Mouse (Mus musculus): Measurements from ENCODE around the gene Ncl. TPM values are rescaled to one million over a fixed set of nuclear protein-coding genes. Genes with fewer than 3 reads are reported as not detected.

The Ncl gene
- polyA plus RNA-seq, 1 experiment from 2014 or later: 644 TPM

- Histone ChIP-seq H3K4me3 (no peak overlapping the region), H3K36me3 (replicated peaks) (peaks cover 14% of the 10 kb centered on the region), H3K4me1 (peaks cover 57% of the 10 kb centered on the region), H3K9me3 (peaks cover 7% of the 10 kb centered on the region; the same call in 1 of the 2 replicates), H3K27ac (no peak overlapping the region), H3K27me3 (ENCODE audit: poor library complexity, severe bottlenecking) (peaks cover 66% of the 10 kb centered on the region)
- DNase-seq (ENCODE audit: extremely low spot score, low spot score): no peak
- 89% methylated on average over 3 of the region's 3 CpGs for WGBS
Observed at GRCm38 (mm10) chr1:86306686-86307085, 52.5 kb downstream of the Ncl start.

GRCm38 (mm10) chr1:86303873-86304250, 55.3 kb downstream of the Ncl start:
- peaks cover 85% of the 10 kb centered on the region for H3K27me3 ChIP-seq (ENCODE audit: poor library complexity, severe bottlenecking)
- peaks cover 7% of the 10 kb centered on the region; the same call in 1 of the 2 replicates for H3K9me3 ChIP-seq
- DNase-seq (ENCODE audit: extremely low spot score, low spot score): no peak
- peaks cover 56% of the 10 kb centered on the region for H3K4me1 ChIP-seq
- peak overlapping the region; percentile 74 for H3K4me3 ChIP-seq
- peaks cover 14% of the 10 kb centered on the region for H3K36me3 ChIP-seq (replicated peaks)
- H3K27ac ChIP-seq: peak overlapping the region; percentile 81
- WGBS: 3% methylated on average over 16 of the region's 16 CpGs

GRCm38 (mm10) chr1:86303063-86303872, 55.9 kb downstream of the Ncl start:
- peak; percentile 77 for DNase-seq (ENCODE audit: extremely low spot score, low spot score)
- under 1% methylated on average over 65 of the region's 65 CpGs for WGBS
- H3K4me1 ChIP-seq: peaks cover 50% of the 10 kb centered on the region
- peaks cover 7% of the 10 kb centered on the region; the same call in 1 of the 2 replicates for H3K9me3 ChIP-seq
- H3K36me3 ChIP-seq (replicated peaks): peaks cover 14% of the 10 kb centered on the region
- peak overlapping the region; percentile 74 for H3K4me3 ChIP-seq
- H3K27me3 ChIP-seq (ENCODE audit: poor library complexity, severe bottlenecking): peaks cover 90% of the 10 kb centered on the region
- peak overlapping the region; percentile 81 for H3K27ac ChIP-seq

GRCm38 (mm10) chr1:86302532-86302931, 56.7 kb downstream of the Ncl start, which contains the start of gene B3gnt7:
TSS of gene B3gnt7 (plus strand) at chr1:86302832.
- Histone ChIP-seq H3K4me1 (peaks cover 43% of the 10 kb centered on the region), H3K4me3 (peak within 1 kb of the TSS; percentile 74), H3K9me3 (peaks cover 7% of the 10 kb centered on the region; the same call in 1 of the 2 replicates), H3K27me3 (ENCODE audit: poor library complexity, severe bottlenecking) (peaks cover 98% of the 10 kb centered on the region), H3K36me3 (replicated peaks) (peaks cover 14% of the 10 kb centered on the region), H3K27ac (peak within 1 kb of the TSS; percentile 81)
- no peak for DNase-seq (ENCODE audit: extremely low spot score, low spot score)
- WGBS: 16% methylated on average over 6 of the region's 6 CpGs

GRCm38 (mm10) chr1:86301221-86302091, 57.7 kb downstream of the Ncl start:
- H3K36me3 ChIP-seq (replicated peaks): peaks cover 14% of the 10 kb centered on the region
- no peak overlapping the region for H3K27ac ChIP-seq
- no peak overlapping the region for H3K4me3 ChIP-seq
- peaks cover 97% of the 10 kb centered on the region for H3K27me3 ChIP-seq (ENCODE audit: poor library complexity, severe bottlenecking)
- peaks cover 41% of the 10 kb centered on the region for H3K4me1 ChIP-seq
- WGBS: 49% methylated on average over 6 of the region's 6 CpGs
- H3K9me3 ChIP-seq: peaks cover 7% of the 10 kb centered on the region; the same call in 1 of the 2 replicates
- no peak for DNase-seq (ENCODE audit: extremely low spot score, low spot score)

GRCm38 (mm10) chr1:86300731-86301130, 58.5 kb downstream of the Ncl start:
- no peak overlapping the region for H3K4me3 ChIP-seq
- DNase-seq (ENCODE audit: extremely low spot score, low spot score): no peak
- H3K36me3 ChIP-seq (replicated peaks): peaks cover 9% of the 10 kb centered on the region
- H3K4me1 ChIP-seq: peaks cover 41% of the 10 kb centered on the region
- H3K27ac ChIP-seq: no peak overlapping the region
- peaks cover 97% of the 10 kb centered on the region for H3K27me3 ChIP-seq (ENCODE audit: poor library complexity, severe bottlenecking)
- 63% methylated on average over 7 of the region's 7 CpGs for WGBS
- H3K9me3 ChIP-seq: peaks cover 7% of the 10 kb centered on the region; the same call in 1 of the 2 replicates

- H3K4me1 ChIP-seq: peaks cover 44% of the 10 kb centered on the region
- H3K9me3 ChIP-seq: peaks cover 3% of the 10 kb centered on the region; the same call in 1 of the 2 replicates
- H3K4me3 ChIP-seq: no peak overlapping the region
- no peak for DNase-seq (ENCODE audit: extremely low spot score, low spot score)
- 28% methylated on average over 2 of the region's 2 CpGs for WGBS
- H3K27ac ChIP-seq: no peak overlapping the region
- peaks cover 3% of the 10 kb centered on the region for H3K36me3 ChIP-seq (replicated peaks)
- H3K27me3 ChIP-seq (ENCODE audit: poor library complexity, severe bottlenecking): peaks cover 93% of the 10 kb centered on the region
Observed at GRCm38 (mm10) chr1:86300093-86300492, 59.1 kb downstream of the Ncl start.

Small RNA genes lying within 50 kb of the gene (microRNA-seq; reads per million reads assigned to microRNA genes)
- 106 reads per million, percentile 48 among the genes with 10 or more reads in this experiment for gene mmu-mir-3535

Other genes with a start within 250 kb of the Ncl start
- 0.18 and 0.19 TPM in 2 replicates for gene Htr2b, start 247.4 kb downstream of the Ncl start, polyA plus RNA-seq (2016; fragmentation: Nextera tagmentation; extraction: Ambion mirVana)
- gene Gm21972, start 225.8 kb downstream of the Ncl start, polyA plus RNA-seq (2016; fragmentation: Nextera tagmentation; extraction: Ambion mirVana): 0.20 TPM in 1 of 2 replicates, not detected in the other
- gene Armc9, start 204.6 kb downstream of the Ncl start, polyA plus RNA-seq (2016; fragmentation: Nextera tagmentation; extraction: Ambion mirVana): 38.4 and 38.7 TPM in 2 replicates
- gene B3gnt7, start 56.6 kb downstream of the Ncl start, polyA plus RNA-seq (2016; fragmentation: Nextera tagmentation; extraction: Ambion mirVana): 4.5 and 4.9 TPM in 2 replicates
- gene Nmur1, start 66.8 kb upstream of the Ncl start, polyA plus RNA-seq (2016; fragmentation: Nextera tagmentation; extraction: Ambion mirVana): 0.17 and 0.27 TPM in 2 replicates
- gene Tex44, start 66.9 kb upstream of the Ncl start, polyA plus RNA-seq (2016; fragmentation: Nextera tagmentation; extraction: Ambion mirVana): not detected in 2 replicates
- gene Ptma, start 167.3 kb upstream of the Ncl start, polyA plus RNA-seq (2016; fragmentation: Nextera tagmentation; extraction: Ambion mirVana): 2,941 and 3,273 TPM in 2 replicates
- 64.3 and 68.0 TPM in 2 replicates for gene Pde6d, start 223.2 kb upstream of the Ncl start, polyA plus RNA-seq (2016; fragmentation: Nextera tagmentation; extraction: Ambion mirVana)
- 74.3 and 75.9 TPM in 2 replicates for gene Cops7b, start 223.5 kb upstream of the Ncl start, polyA plus RNA-seq (2016; fragmentation: Nextera tagmentation; extraction: Ambion mirVana)